Mouse (Mus musculus) heart, embryonic 16.5 days (tissue): ENCODE measurements around the gene Tomm40. TPM values are rescaled to one million over a fixed set of nuclear protein-coding genes. Genes with fewer than 3 reads are reported as not detected.

Experiments
- ATAC-seq: fragments of 200-750 bp; cut with Nextera tagmentation; replicated peaks from 2 replicates; pipeline ENCODE4 v1.8.0; 2017; ENCODE audit warnings: moderate number of reproducible peaks; ENCODE audit not compliant: insufficient read depth, low FRiP score; ENCODE audit errors: extremely low read depth
- H3K27ac ChIP-seq: fragments of 300-500 bp; sonication (generic); 2 replicates; pipeline ENCODE4 v1.5.1; 2014; ENCODE audit warnings: mild to moderate bottlenecking, low read length, control low read depth, moderate library complexity
- H3K27me3 ChIP-seq: fragments of 300-500 bp; sonication (generic); 2 replicates; pipeline ENCODE4 v1.6.1; 2014; ENCODE audit warnings: low read length, mixed read lengths; ENCODE audit not compliant: control insufficient read depth, insufficient read depth
- H3K36me3 ChIP-seq: fragments of 300-500 bp; sonication (generic); 2 replicates; pipeline ENCODE4 v1.6.1; 2014; ENCODE audit not compliant: control insufficient read depth, insufficient read depth
- H3K4me1 ChIP-seq: fragments of 300-500 bp; sonication (generic); 2 replicates; pipeline ENCODE4 v1.6.1; 2014; ENCODE audit warnings: low read length, mixed read lengths; ENCODE audit not compliant: control insufficient read depth, insufficient read depth
- H3K4me2 ChIP-seq: fragments of 300-500 bp; sonication (generic); 2 replicates; pipeline ENCODE4 v1.6.1; 2014; ENCODE audit warnings: low read depth, mild to moderate bottlenecking, control low read depth, low read length
- H3K4me3 ChIP-seq: fragments of 300-500 bp; sonication (generic); 2 replicates; pipeline ENCODE4 v1.5.1; 2014; ENCODE audit warnings: mild to moderate bottlenecking, control low read depth, low read length
- H3K9ac ChIP-seq: fragments of 300-500 bp; sonication (generic); 2 replicates; pipeline ENCODE4 v1.6.1; 2014; ENCODE audit warnings: low read length, control low read depth
- H3K9me3 ChIP-seq: fragments of 300-500 bp; sonication (generic); replicated peaks from 2 replicates; pipeline ENCODE4 v1.6.1; 2016; ENCODE audit warnings: low read length; ENCODE audit not compliant: control insufficient read depth
- WGBS: fragments of 180-500 bp; shearing (Covaris S2); extraction: QIAGEN DNeasy Blood & Tissue Kit; methylation state at CpG from one replicate; pipeline ENCODE4 v1.1.7; 2014; 5-methylcytosine and 5-hydroxymethylcytosine counted together
- polyA plus RNA-seq: library from polyadenylated mRNA; unstranded; fragments of >200 nt; fragmentation: Nextera tagmentation; extraction: Ambion mirVana; gene quantifications from 2 replicates; pipeline ENCODE4 v1.2.1, GENCODE M21; 2015

Tomm40 gene
- polyA plus RNA-seq, 1 experiment from 2014 or later, result 146 TPM

GRCm38 (mm10) chr7:19754065-19754464, 38.8 kb upstream of the Tomm40 start:
- H3K4me1 ChIP-seq, result peaks cover 55% of the 10 kb centered on the region
- H3K4me2 ChIP-seq, result no peak overlapping the region

GRCm38 (mm10) chr7:19753587-19753986, 38.3 kb upstream of the Tomm40 start:
- Histone ChIP-seq H3K4me3 (no peak overlapping the region), H3K4me1 (peaks cover 52% of the 10 kb centered on the region), H3K36me3 (peaks cover 9% of the 10 kb centered on the region), H3K27ac (peak overlapping the region; percentile 94), H3K4me2 (no peak overlapping the region), H3K9ac (0 out of 2 replicates have a peak overlapping the region, but pooled peaks have one; percentile 23), H3K9me3 (no peaks in the 10 kb centered on the region), H3K27me3 (no peaks in the 10 kb centered on the region)
- 42% methylated on average over 7 of the region's 7 CpGs for WGBS
- ATAC-seq, result no peak

More at GRCm38 (mm10) chr7:19754065-19754464, 38.8 kb upstream of the Tomm40 start:
- WGBS, result 67% methylated on average over 1 of the region's 1 CpGs
- Histone ChIP-seq H3K4me3 (no peak overlapping the region), H3K27me3 (no peaks in the 10 kb centered on the region), H3K9ac (no peak overlapping the region), H3K27ac (peak overlapping the region; percentile 94), H3K9me3 (no peaks in the 10 kb centered on the region), H3K36me3 (peaks cover 12% of the 10 kb centered on the region)
- ATAC-seq, result no peak

GRCm38 (mm10) chr7:19752652-19753051, 37.4 kb upstream of the Tomm40 start:
- H3K27me3 ChIP-seq, result no peaks in the 10 kb centered on the region
- no peak overlapping the region for H3K4me3 ChIP-seq
- no peaks in the 10 kb centered on the region for H3K9me3 ChIP-seq
- H3K9ac ChIP-seq, result no peak overlapping the region
- WGBS, result 76% methylated on average over 8 of the region's 8 CpGs
- H3K36me3 ChIP-seq, result no peaks in the 10 kb centered on the region; the same call in 1 of the 2 replicates
- H3K4me1 ChIP-seq, result peaks cover 57% of the 10 kb centered on the region
- no peak for ATAC-seq
- no peak overlapping the region for H3K27ac ChIP-seq
- H3K4me2 ChIP-seq, result no peak overlapping the region

DNA sequence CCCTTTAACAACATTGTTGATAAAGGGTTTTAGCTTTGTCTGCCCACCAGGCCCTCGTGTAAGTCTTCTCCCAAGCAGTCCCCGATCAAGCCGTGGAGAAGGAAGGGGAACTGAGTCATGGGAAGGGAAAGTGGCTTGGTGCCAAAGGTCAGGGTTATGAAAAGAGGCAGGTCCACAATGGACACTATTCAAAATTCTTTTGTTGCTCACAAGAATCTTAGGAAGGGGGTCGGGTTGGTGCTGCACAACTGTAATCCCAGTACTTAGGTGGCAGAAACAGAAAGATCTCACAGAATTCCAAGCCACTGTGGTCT, 35.8 kb upstream of the Tomm40 start:
- no peak for ATAC-seq
- Histone ChIP-seq H3K27ac (peak overlapping the region; percentile 93), H3K9me3 (no peaks in the 10 kb centered on the region), H3K36me3 (no peaks in the 10 kb centered on the region; the same call in 1 of the 2 replicates), H3K9ac (no peak overlapping the region; the same call in 1 of the 2 replicates), H3K4me1 (peaks cover 60% of the 10 kb centered on the region), H3K27me3 (no peaks in the 10 kb centered on the region), H3K4me2 (no peak overlapping the region; the same call in 1 of the 2 replicates), H3K4me3 (no peak overlapping the region)
- WGBS, result 33% methylated on average over 4 of the region's 4 CpGs

- no peaks in the 10 kb centered on the region for H3K9me3 ChIP-seq
- H3K4me3 ChIP-seq, result peak within 1 kb of the TSS; percentile 71
- ATAC-seq, result peak; percentile 56
- peak within 1 kb of the TSS; percentile 87 for H3K9ac ChIP-seq
- peaks cover 60% of the 10 kb centered on the region for H3K4me1 ChIP-seq
- WGBS, result 18% methylated on average over 19 of the region's 19 CpGs
- peak within 1 kb of the TSS; percentile 93 for H3K27ac ChIP-seq
- H3K27me3 ChIP-seq, result no peaks in the 10 kb centered on the region
- H3K4me2 ChIP-seq, result peak within 1 kb of the TSS; percentile 85
- no peaks in the 10 kb centered on the region; the same call in 1 of the 2 replicates for H3K36me3 ChIP-seq
These were observed 35.2 kb upstream of the Tomm40 start, which contains the start of gene Nectin2 for GRCm38 (mm10) chr7:19750217-19751069. Gene Nectin2 (minus strand): TSS chr7:19750483.

GRCm38 (mm10) chr7:19749389-19750216, 34.4 kb upstream of the Tomm40 start:
- peak overlapping the region; percentile 93 for H3K27ac ChIP-seq
- H3K4me1 ChIP-seq, result peaks cover 62% of the 10 kb centered on the region
- ATAC-seq, result peak; percentile 91
- H3K4me3 ChIP-seq, result peak overlapping the region; percentile 71
- H3K9me3 ChIP-seq, result no peaks in the 10 kb centered on the region
- under 1% methylated on average over 43 of the region's 46 CpGs for WGBS
- H3K36me3 ChIP-seq, result no peaks in the 10 kb centered on the region; the same call in 1 of the 2 replicates
- peak overlapping the region; percentile 85 for H3K4me2 ChIP-seq
- no peaks in the 10 kb centered on the region for H3K27me3 ChIP-seq
- peak overlapping the region; percentile 87 for H3K9ac ChIP-seq

DNA sequence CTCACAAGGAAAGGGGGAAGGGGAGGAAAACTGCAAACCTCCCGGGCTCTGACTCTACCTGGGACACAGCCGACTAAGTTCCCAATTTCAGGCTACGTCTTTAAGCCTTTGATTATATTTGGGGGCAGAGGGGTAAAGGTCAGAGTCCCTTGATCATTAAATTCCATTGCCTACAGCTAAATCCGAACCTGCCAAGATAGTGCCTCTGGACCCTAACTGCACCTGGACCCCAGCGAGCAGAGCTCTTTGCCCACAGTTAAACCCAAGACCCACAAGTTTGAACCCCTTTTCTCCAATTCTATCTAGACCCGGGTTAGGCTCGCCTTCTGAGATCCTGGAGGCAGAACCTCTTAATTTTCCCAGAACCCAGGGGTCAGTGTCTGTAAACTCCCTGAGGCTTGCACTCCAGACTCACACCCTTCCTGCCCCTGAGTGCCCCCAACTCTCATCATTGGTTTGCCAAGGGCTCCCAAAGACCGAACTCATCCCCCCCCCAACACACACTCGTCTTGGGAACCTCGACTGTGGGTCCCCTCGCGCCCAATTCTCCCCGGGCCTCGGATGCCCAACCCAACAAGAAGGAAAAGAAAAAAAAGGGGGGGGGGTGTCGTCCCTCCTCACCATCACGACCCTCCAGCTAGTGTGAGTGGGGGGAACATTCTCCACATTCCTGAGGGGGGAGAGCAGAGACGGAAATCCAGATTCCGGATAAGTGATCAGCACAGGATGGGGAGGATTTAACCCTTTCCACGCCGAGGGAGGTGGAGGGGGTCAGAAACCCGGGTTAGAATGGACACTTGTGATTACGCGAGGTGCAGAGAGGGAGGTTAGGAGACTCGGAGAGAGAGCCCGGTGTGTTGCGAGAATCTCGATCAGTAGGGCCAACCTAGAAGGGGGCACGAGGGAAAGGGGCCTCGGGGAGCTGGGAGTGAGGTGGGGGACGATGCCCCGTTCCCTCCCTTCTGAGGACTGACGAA, 33.3 kb upstream of the Tomm40 start:
- Histone ChIP-seq H3K36me3 (no peaks in the 10 kb centered on the region), H3K27ac (peak overlapping the region; percentile 89), H3K4me3 (peak overlapping the region; percentile 71), H3K4me1 (peaks cover 57% of the 10 kb centered on the region), H3K4me2 (peak overlapping the region; percentile 85), H3K27me3 (no peaks in the 10 kb centered on the region), H3K9me3 (no peaks in the 10 kb centered on the region), H3K9ac (peak overlapping the region; percentile 87)
- WGBS, result under 1% methylated on average over 32 of the region's 32 CpGs
- ATAC-seq, result no peak
